Mouse (Mus musculus) neural tube, embryonic 10.5 days (tissue): ENCODE data around the gene Dpp7.

Source experiments
- DNase-seq: peaks from one replicate; pipeline ENCODE4 v3.0.0-alpha.2; 2017; ENCODE audit warnings: low spot score; ENCODE audit errors: extremely low spot score

Gene Dpp7

DNA sequence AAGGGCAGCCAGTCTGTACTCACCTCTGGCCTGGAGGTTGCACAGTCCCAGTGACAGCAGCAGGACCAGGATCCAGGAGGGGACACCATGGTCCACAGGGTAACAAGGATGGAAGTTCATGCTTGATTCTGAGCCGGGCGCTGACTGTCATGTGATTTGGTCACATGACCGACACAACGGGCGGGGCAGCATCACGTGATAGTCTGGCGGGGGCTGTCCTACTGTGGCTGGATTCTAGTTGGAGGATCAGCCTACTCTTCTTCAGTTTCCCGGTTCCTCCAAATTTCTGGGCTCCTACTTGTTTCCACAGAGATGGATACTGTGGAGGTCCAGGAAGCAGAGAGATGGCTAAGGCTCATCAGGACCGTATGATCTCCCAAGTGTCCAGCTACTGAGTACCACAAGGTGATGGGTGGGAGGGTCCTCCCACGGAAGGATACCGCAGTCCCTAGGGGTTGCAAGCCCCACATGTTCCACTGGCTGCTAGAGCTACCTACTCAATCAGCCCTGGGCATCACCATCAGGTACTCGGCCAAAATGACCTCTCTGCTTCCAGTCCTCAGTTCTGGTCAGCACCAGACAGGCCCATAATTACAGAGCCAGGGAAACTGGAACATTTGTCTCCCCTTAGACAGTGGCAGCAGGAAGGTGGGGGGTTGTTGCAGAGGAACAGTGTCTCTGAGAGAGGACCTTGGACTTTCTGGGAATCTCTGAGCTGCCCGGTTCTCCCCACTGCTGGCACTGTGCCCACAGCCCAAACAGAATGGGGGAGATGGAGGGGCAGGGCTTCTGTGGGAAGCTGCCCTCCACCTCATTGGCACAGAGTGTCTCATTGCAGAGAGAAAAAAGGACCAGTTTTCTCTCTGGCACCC, at the start of gene Dpp7:
TSS of gene Dpp7 (minus strand) at position 152 of the 872 bp plus-strand sequence.
- DNase-seq, result peak; percentile 92

- no peak for DNase-seq
These were observed 47.8 kb upstream of the Dpp7 start for GRCm38 (mm10) chr2:25403994-25404393.

DNA sequence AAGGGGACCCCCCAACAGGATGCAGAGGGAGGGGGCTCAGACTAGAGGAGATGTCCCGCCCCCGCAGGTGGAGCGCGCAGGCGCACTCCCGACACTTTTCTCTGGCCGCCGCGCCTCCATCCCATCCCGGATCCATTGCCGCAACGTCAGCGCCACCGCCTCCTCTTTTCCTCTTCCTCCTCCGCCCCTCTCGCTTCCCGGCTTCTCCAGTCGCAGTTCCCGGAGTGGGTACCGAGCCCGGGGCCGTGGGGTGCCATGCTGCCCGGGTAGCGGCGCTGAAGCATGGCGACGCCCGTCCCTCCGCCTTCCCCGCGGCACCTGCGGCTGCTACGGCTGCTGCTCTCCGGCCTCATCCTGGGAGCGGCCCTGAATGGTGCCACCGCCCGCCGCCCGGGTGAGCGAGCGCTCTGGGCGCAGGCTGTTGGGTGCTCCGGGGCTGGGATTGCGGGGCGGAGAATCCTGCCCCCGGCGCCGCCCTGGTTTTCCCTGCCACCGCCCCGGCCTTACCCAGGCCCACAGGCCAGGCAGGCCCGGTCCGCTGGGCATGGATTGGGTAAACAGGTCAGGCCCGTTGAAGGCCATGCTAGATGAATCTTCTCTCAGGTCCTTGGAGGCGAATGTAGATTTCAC, 46.9 kb upstream of the Dpp7 start:
- DNase-seq, result peak; percentile 67

- DNase-seq, result peak; percentile 85
These were observed 46.3 kb upstream of the Dpp7 start for GRCm38 (mm10) chr2:25402377-25402971.

DNA sequence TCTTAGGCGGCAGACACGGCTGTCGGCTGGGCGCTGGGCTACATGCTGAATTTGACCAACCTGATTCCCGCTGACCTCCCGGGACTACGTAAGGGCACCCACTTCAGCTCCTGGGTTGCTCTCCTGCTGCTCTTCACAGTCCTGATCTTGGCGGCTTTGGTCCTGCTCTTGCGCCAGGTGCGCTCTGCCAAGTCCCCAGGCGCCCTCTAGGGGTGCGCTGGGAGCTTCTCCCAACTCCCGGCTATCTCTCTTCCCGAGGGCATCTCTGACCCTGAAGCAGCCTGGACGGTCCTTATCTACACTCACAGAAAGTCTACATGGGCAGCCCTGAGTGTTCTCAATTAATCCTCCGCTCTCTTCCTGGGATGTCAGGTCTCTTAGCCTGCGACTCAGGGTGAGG, 44.6 kb upstream of the Dpp7 start:
- DNase-seq, result no peak

DNA sequence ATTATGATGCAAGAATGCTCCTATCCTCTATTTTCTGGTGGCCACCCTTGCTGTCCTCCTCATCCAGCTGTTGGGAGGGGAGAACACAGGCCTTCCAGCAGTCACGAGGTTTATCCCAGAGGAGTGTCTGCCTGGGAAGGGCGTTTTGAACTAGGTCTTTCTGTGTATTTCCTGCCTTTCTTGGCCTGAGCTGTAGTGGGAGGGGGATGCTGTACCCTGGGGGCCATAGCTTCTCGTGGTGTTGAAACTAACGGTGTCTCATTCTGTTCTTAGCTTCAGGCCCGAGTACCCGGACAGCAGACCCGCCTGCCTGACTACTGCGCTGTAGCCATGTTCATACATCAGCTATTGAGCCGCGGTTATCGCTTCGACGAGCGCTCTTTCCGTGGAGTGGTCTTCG, 44.1 kb upstream of the Dpp7 start:
- no peak for DNase-seq

- no peak for DNase-seq
These were observed 42.9 kb upstream of the Dpp7 start, which contains the start of gene Npdc1 for GRCm38 (mm10) chr2:25399051-25399450. Gene Npdc1 (plus strand): TSS chr2:25399351.

DNA sequence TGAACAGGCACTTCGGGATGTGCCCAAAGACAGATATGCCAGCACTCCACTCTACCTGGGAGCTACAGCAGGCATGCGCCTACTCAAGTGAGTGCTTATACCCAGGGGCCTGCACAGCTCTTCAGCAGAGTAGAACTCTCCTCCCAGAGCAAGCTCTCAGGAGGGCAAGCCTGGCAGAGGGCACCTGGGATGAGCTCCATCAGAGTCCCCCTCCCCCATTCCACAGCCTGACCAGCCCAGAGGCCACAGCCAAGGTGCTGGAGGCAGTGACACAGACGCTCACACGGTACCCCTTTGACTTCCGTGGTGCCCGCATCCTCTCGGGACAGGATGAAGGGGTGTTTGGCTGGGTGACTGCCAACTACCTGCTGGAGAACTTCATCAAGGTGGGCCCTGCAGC, 41.9 kb upstream of the Dpp7 start:
- DNase-seq, result no peak

- no peak for DNase-seq
These were observed 40.9 kb upstream of the Dpp7 start for GRCm38 (mm10) chr2:25397010-25397409.

DNA sequence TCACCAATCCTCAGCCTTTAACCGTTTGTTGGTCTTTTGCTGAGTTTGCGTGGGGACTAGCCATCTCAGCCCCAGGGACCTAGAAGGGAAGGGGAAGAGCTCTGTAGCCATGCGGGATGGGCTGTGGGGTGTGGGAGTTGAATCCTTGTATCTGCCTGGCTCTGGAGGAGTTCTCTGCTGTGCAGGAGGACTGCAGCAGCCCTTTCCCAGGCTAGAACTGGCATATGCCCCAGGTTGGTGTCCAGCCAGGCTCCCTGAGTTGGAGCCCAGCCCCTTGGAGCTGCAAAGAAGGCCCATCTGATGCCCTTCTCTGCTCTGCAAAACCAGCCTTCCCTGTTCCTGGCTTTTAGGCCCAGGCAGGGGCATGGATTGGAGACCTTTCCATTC, 40.4 kb upstream of the Dpp7 start:
- DNase-seq, result no peak

DNA sequence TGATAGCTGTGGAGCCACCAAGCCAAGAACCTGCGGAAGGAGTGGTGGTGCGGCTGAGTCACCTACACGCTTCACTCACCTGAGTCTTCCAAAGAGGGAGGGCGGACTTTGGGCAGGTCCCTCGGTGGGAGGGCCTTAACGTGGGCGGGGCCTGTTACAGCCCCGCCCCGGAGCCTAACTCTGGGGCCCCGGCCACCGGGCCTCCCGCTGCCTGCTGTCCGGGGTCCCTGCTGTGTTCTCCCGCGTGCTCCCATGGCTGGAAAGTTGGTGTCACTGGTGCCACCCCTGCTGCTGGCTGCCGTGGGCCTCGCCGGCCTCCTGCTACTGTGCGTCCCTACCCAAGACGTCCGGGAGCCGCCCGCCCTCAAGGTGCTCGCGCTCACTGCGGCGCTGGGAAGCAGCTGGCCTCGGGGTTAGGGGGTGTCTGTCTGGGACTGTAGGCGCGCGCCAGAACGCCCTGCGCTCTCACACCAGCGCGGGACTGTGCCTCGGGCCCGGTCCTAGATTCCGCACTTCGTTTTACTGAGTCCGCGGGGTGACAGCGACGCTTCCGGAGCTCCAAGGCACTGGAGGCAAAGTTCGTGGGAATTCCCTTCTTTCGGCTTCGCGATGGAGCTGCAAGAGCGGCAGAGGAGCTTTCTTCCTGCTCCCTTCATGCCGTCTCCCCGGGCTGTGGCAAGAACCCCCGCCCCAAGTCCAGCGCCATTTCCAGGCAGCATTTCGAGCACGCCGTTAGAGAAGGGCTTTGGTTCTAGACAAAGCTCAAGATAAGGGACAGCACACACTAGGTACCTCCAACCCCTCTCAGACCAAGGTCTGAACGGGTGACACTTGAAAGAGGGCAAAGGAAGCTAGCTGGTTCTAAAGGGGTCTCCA, 39.8 kb upstream of the Dpp7 start, which contains the start of gene Entpd2:
TSS of gene Entpd2 (plus strand) at position 154 of the 876 bp plus-strand sequence.
- peak; percentile 39 for DNase-seq

DNA sequence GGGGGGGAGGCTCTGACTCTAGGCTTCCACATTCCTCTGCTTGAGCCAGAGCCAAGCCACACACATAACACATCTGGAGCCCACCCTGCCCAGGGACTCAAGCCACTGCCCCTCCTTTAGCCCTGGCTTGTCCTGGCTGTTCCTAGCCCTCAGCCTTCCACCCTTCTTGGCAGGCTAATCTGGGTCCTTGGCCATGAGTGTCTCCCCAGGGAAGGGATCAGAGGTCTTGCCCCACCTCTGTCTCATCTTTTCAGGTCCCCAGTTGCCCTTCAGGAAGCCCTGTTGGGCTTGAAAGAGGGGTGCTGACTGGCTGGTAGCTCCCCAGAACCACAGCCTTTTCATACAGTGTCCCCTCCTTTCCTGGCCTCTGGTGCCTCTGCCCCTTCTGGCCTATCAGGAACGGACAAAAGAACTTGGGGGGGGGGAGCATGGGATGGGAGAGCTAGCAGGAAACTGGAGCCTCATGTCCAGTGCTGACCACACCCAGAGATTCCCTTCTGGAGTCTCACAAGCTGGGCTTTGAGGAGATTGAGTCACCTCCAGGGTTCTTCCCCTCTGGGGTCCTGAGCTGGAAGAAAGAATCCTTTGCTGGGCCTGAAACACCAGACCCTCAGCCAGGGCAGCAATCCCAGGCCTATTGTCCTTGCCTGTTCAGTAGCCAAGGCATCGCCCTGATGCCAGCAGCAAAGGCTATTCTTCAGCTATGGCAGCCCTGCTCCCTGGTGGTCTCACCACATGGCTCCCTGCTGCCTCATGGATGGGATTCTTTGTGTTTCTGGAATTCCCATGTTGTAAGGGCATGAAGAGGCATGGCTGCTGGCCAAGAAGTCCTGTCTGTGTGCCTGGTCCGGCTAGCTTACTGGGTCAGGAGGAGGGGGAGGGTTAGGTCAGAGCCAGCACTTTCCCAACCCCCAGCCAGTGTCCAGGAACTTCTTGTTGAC, 38.4 kb upstream of the Dpp7 start:
- DNase-seq, result no peak

DNA sequence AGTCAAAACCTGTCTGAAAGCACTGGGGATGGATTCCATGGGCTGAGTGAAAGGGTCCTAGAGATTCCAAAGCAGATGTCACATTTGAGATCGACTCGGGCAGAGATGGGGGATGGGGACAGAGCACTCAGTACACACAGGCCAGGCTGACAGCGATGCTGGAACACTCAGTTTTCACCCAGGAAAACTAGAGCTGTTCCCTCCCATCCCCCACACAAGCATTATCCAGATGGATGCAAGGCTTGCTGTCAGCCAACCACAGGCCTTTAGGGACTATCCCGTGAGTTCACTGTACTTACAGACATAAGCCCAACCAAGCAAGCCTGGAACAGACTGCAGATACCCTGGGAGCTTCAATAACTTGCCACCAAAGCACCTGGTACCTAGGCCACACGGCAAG, 35.1 kb upstream of the Dpp7 start:
- DNase-seq, result no peak

- no peak for DNase-seq
These were observed 28.3 kb upstream of the Dpp7 start for GRCm38 (mm10) chr2:25384492-25384891.

- DNase-seq, result no peak
These were observed 20.4 kb upstream of the Dpp7 start for GRCm38 (mm10) chr2:25376589-25376988.

- no peak for DNase-seq
These were observed 17.3 kb upstream of the Dpp7 start for GRCm38 (mm10) chr2:25373431-25373830.

DNA sequence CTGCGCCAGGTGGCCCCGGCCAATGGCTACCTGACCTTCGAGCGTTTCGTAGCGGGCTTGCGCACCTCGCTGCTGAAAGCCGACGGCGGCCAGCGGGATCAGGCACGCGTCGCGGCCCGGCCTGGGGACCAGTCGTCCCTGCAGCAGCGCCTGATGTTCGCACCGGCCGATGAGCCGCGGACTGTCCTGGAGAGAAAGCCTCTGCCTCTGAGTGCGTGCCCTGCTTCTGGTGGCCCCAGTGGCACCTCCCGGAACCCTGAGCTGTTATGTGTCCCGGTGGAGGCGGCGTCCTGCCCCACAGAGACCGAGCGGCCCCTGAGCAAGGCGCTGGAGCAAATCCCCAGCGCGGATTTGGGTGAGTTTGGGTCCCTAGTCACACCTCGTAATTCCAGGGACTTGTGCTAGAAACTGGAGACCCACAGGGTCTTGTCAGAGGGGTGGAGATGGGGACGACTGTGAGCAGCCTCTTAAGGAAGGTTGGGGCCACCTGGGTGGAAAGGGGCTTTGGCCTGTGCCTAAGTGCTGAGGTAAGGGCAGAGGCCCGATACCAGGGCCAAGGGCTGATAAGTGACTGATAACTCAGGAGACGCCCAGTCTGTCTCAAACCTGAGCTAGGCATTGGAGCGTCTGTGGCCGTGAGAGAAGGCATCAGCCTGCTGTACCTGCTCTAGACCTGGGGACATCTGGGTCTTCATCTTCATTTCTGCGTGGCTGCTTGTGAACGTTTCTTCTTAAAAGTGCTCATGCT, 16.7 kb upstream of the Dpp7 start:
- peak; percentile 40 for DNase-seq

DNA sequence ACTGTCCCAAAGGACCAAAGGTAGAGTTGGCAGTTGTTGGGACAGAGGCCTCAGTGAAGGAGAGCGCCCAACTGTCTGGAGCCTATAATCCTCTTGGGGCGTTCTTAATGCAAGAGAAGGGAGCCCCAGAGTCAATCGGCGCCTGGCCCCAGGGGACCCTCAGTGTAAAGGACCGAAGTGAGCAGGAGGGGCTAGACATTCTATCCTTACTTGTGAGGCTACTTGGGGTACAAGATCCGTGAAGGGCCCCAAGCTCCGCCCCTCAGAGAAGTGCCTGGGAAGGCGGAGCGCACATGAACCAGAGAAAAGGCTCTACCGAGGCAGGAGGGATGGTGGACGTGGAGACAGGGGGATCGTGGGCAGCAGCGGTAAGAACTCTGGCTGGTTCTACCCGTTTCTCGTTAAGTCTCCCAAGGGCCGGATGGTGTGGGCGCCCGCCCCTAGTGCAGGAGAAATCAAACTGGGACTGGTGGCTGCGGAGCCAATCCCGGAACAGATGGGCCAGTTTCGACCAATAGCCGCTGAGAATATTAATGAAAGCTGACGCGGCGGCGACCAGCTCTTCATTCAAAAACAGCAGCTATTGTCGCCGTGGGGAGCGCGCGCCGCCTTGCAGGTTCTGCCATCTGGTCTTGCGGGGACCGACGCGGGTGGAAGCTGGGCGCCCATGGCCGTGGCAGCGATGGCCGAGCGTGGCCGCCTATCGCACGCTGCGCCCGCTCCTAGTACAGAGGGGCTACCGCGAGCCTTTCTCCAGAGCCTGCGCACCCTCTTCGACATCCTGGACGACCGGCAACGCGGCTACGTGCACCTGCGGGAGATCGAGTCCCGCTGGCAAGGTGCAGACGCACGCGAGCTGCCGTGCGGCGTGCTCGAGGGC, 15.8 kb upstream of the Dpp7 start, which contains the start of gene Sapcd2:
TSS of gene Sapcd2 (plus strand) at position 558 of the 880 bp plus-strand sequence.
- DNase-seq, result peak; percentile 88
